Mouse (Mus musculus) left cerebral cortex, adult 8-10 months (tissue): ENCODE measurements at regions not wholly inside any gene's neighbourhood (a gene's known extent, or its start where the extent isn't known, plus 50 kb on each side); places are given as distances from the start of the nearest gene placed in this dataset.

Experiments
- DNase-seq, 2 experiments: peaks; one replicate each; pipeline ENCODE4 v3.0.0; 2022; ENCODE audit warnings: low spot score in 2 of 2

GRCm38 (mm10) chr13:41897481-41898317, 50.2 kb upstream of the Adtrp start:
- DNase-seq: no peak
